Mouse (Mus musculus) ES-Bruce4 (cell line): ENCODE measurements around the gene Gigyf2.

Experiments used
- CTCF ChIP-seq: IDR thresholded peaks from one replicate; pipeline ENCODE4 v1.8.1; 2011; ENCODE audit warnings: low read depth, low read length
- EP300 ChIP-seq: IDR thresholded peaks from 2 replicates; pipeline ENCODE4 v1.6.1; 2011; ENCODE audit warnings: low read depth, low read length; ENCODE audit not compliant: insufficient read depth

DNA sequence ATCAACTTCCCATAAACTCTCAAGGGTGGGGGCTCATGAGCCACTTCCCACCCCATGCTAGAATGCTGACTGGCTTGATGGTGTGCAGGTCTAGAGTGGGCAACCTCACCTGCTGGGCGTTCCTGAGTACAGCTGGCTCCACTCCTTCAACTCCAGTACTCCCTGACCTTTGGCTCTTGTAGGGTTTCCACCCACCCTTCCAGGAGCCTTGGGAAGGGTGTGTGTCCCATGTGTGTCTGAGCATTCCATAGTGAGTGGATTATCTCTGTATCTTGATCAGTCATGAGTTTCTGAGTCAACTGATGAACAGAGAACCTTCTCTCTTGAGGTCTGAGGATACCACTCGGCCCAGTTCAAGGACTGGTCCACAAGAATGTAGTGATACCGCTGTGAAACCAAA, 17.8 kb upstream of the Gigyf2 start:
- TF ChIP-seq EP300: no peak
- TF ChIP-seq CTCF: no peak
